Comparison of ENCODE assay signal across 8 mouse cellular contexts in the genomic region with DNA sequence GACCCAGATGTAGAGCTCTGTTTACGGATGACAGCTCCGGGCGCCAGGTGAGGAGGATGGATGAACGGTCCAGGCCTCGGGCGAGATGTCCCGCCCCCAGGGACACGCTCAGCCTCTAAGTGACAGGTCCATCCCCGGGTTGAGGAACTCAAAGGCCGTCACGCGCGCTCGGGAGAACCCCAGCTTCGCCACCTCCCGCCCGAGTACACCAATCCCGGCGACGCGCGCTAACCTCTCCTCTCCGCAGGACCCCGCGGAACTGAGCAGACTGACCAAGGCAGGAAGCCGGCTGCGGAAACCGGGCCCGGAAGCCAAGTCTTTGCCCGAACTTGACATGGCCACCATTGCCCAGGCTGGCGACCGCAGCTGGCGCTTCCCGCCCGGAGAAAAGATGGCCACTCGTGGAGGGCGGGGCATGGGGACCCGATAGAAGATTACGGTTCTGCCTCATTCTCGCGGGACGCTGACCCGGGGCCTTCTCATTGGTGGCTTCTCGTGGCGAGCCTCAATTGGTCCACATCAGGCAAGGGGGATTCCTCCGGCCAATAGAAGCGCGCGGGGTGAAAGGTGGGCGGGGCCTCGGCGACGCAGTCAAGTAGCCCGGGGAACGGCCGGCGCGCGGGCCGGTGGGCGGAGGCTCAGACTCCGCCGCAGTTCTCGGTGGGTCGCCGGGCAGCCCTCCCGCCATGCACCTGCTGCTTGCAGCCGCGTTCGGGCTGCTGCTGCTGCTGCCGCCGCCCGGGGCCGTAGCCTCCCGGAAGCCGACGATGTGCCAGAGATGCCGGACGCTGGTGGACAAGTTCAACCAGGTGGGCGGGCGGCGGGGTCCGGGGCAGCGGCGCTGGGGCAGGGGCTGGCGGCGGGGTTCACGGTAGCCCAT. TPM values are rescaled to one million over a fixed set of nuclear protein-coding genes. Genes with fewer than 3 reads are reported as not detected.
DNase-seq lines count a peak whose midpoint lies in the region; ATAC-seq and TF ChIP-seq lines count a peak whose summit lies in the region.

Alg12 (minus strand) TSS at position 293 of the 880 bp plus-strand sequence.
Creld2 (plus strand) TSS at position 621 of the 880 bp plus-strand sequence.

- no peak for TF ChIP-seq CTCF in C2C12 (IDR thresholded peaks at IDR 0.05; ENCODE audit: control insufficient read depth, insufficient read depth, insufficient read length)
- TF ChIP-seq CTCF in brain, embryonic 14.5 days (IDR thresholded peaks at IDR 0.05; ENCODE audit: borderline replicate concordance, extremely low read depth, insufficient read depth, insufficient read length), result no peak
- no peak for TF ChIP-seq CTCF in liver, adult 2 months (IDR thresholded peaks at IDR 0.05; ENCODE audit: low read depth, low read length)

- H3K79me2 ChIP-seq in C2C12 (ENCODE audit: control insufficient read depth, insufficient read depth) (peaks cover 39% of the 10 kb centered on the region), myocyte (ENCODE audit: control insufficient read depth, insufficient read depth) (peaks cover 20% of the 10 kb centered on the region)
- peaks cover 10% of the 10 kb centered on the region for H3K79me2 ChIP-seq in liver, adult 2 months (ENCODE audit: control insufficient read depth, insufficient read depth, low read length)

- peak within 1 kb of the TSS; percentile 87 for H3K9ac ChIP-seq in heart, embryonic 11.5 days (ENCODE audit: low read depth, low read length)
- H3K9ac ChIP-seq in kidney, embryonic 16.5 days (replicated peaks; ENCODE audit: low read length), result peak within 1 kb of the TSS; percentile 85
- peak within 1 kb of the TSS; percentile 88 for H3K9ac ChIP-seq in liver, adult 2 months (ENCODE audit: low read depth, low read length)

- peak within 1 kb of the TSS; percentile 78 for H3K27ac ChIP-seq in heart, embryonic 11.5 days (ENCODE audit: low read depth, low read length)
- peak within 1 kb of the TSS; percentile 73 for H3K27ac ChIP-seq in kidney, embryonic 16.5 days (ENCODE audit: low read length)
- peak within 1 kb of the TSS; percentile 69; the same call in 1 of the 2 replicates for H3K27ac ChIP-seq in liver, adult 2 months (replicated peaks; ENCODE audit: insufficient read depth, low read depth, low read length)

- peak within 1 kb of the TSS; percentile 94 for H3K4me3 ChIP-seq in C2C12 (ENCODE audit: insufficient read depth, poor library complexity, severe bottlenecking)
- H3K4me3 ChIP-seq in erythroblast, embryonic 14.5 days (replicated peaks), result peak within 1 kb of the TSS; percentile 78
- H3K4me3 ChIP-seq in heart, embryonic 11.5 days (ENCODE audit: low read depth, low read length), result peak within 1 kb of the TSS; percentile 84
- H3K4me3 ChIP-seq in kidney, embryonic 16.5 days (ENCODE audit: low read length), result peak within 1 kb of the TSS; percentile 91
- peak within 1 kb of the TSS; percentile 87 for H3K4me3 ChIP-seq in liver, adult 2 months (ENCODE audit: insufficient read depth, low read depth, low read length)
- H3K4me3 ChIP-seq in myocyte, result peak within 1 kb of the TSS; percentile 61

- H3K27me3 ChIP-seq in C2C12 (ENCODE audit: control insufficient read depth, insufficient read depth, insufficient read length), result no peaks in the 10 kb centered on the region
- no peaks in the 10 kb centered on the region for H3K27me3 ChIP-seq in erythroblast, embryonic 14.5 days (ENCODE audit: control insufficient read depth)
- no peaks in the 10 kb centered on the region for H3K27me3 ChIP-seq in heart, embryonic 11.5 days (ENCODE audit: control insufficient read depth, insufficient read depth, low read length)
- no peaks in the 10 kb centered on the region for H3K27me3 ChIP-seq in kidney, embryonic 16.5 days (ENCODE audit: insufficient read depth, low read length)
- H3K27me3 ChIP-seq in liver, adult 2 months (ENCODE audit: control insufficient read depth, insufficient read depth, low read length), result no peaks in the 10 kb centered on the region
- H3K27me3 ChIP-seq in myocyte (ENCODE audit: control insufficient read depth, insufficient read depth, insufficient read length), result no peaks in the 10 kb centered on the region
- H3K27me3 ChIP-seq in splenic B cell, adult 2 months (ENCODE audit: control insufficient read depth, insufficient read depth, low read length, poor library complexity, severe bottlenecking), result no peaks in the 10 kb centered on the region

- H3K9me3 ChIP-seq in erythroblast, embryonic 14.5 days (ENCODE audit: control insufficient read depth, low read length), result no peaks in the 10 kb centered on the region
- no peaks in the 10 kb centered on the region for H3K9me3 ChIP-seq in heart, embryonic 11.5 days (replicated peaks; ENCODE audit: control insufficient read depth, low read length)
- no peaks in the 10 kb centered on the region for H3K9me3 ChIP-seq in kidney, embryonic 16.5 days (ENCODE audit: low read length)

- H3K4me1 ChIP-seq in erythroblast, embryonic 14.5 days (ENCODE audit: control insufficient read depth), result peaks cover 32% of the 10 kb centered on the region
- H3K4me1 ChIP-seq in heart, embryonic 11.5 days (ENCODE audit: control insufficient read depth, insufficient read depth, low read length), result peaks cover 10% of the 10 kb centered on the region
- H3K4me1 ChIP-seq in kidney, embryonic 16.5 days (ENCODE audit: insufficient read depth, low read length), result peaks cover 15% of the 10 kb centered on the region
- peaks cover 22% of the 10 kb centered on the region for H3K4me1 ChIP-seq in liver, adult 2 months (ENCODE audit: control insufficient read depth, insufficient read depth, low read length)

- peaks cover 7% of the 10 kb centered on the region for H3K79me3 ChIP-seq in C2C12 (ENCODE audit: low read depth)

- ATAC-seq in heart, embryonic 11.5 days (replicated peaks; ENCODE audit: insufficient number of reproducible peaks, low FRiP score, low TSS enrichment), result peak; percentile 97
- ATAC-seq in kidney, embryonic 16.5 days (ENCODE audit: low FRiP score, low TSS enrichment), result peak; percentile 99

- WGBS in heart, embryonic 11.5 days (ENCODE audit: insufficient replicate concordance), result under 1% methylated on average over 88 of the region's 88 CpGs
- under 1% methylated on average over 85 of the region's 88 CpGs for WGBS in kidney, embryonic 16.5 days
- WGBS in liver, adult 2 months, result under 1% methylated on average over 88 of the region's 88 CpGs

- H3K4me2 ChIP-seq in heart, embryonic 11.5 days, result peak within 1 kb of the TSS; percentile 95
- peak within 1 kb of the TSS; percentile 93 for H3K4me2 ChIP-seq in kidney, embryonic 16.5 days (replicated peaks; ENCODE audit: low read depth, low read length)
- peak within 1 kb of the TSS; percentile 96 for H3K4me2 ChIP-seq in myocyte (ENCODE audit: low read depth)

- peak within 1 kb of the TSS; percentile 95 for H3ac ChIP-seq in C2C12 (ENCODE audit: control insufficient read depth, insufficient read length, low read depth)
- peak within 1 kb of the TSS; percentile 59 for H3ac ChIP-seq in myocyte (ENCODE audit: control insufficient read depth, insufficient read length)

- peaks cover 50% of the 10 kb centered on the region for H3K36me3 ChIP-seq in C2C12 (ENCODE audit: control insufficient read depth, insufficient read depth)
- peaks cover 59% of the 10 kb centered on the region for H3K36me3 ChIP-seq in erythroblast, embryonic 14.5 days (ENCODE audit: control insufficient read depth)
- peaks cover 14% of the 10 kb centered on the region for H3K36me3 ChIP-seq in heart, embryonic 11.5 days (ENCODE audit: control insufficient read depth, insufficient read depth, low read length)
- peaks cover 36% of the 10 kb centered on the region for H3K36me3 ChIP-seq in kidney, embryonic 16.5 days (ENCODE audit: insufficient read depth, low read length)
- H3K36me3 ChIP-seq in liver, adult 2 months (ENCODE audit: control insufficient read depth, insufficient read depth, low read length), result peaks cover 16% of the 10 kb centered on the region; the same call in 1 of the 2 replicates
- peaks cover 20% of the 10 kb centered on the region for H3K36me3 ChIP-seq in myocyte (ENCODE audit: control insufficient read depth, insufficient read depth)
- no peaks in the 10 kb centered on the region for H3K36me3 ChIP-seq in splenic B cell, adult 2 months (ENCODE audit: control insufficient read depth, insufficient read depth, low read length, poor library complexity, severe bottlenecking)

- TF ChIP-seq POLR2A in brain, embryonic 14.5 days (IDR thresholded peaks at IDR 0.05; ENCODE audit: borderline replicate concordance, extremely low read depth, insufficient read depth, insufficient read length, poor library complexity, severe bottlenecking), result peak; percentile 98
- TF ChIP-seq POLR2A in liver, adult 2 months (IDR thresholded peaks at IDR 0.05; ENCODE audit: extremely low read depth, insufficient read depth, low read length), result peak; percentile 68
- TF ChIP-seq POLR2A in myocyte (IDR thresholded peaks at IDR 0.05; ENCODE audit: insufficient read length, low read depth), result peak; percentile 90

- peak; percentile 100 for DNase-seq in brain, embryonic 14.5 days (ENCODE audit: low read depth)
- peak; percentile 94 for DNase-seq in liver, adult 2 months (ENCODE audit: extremely low read depth, low read depth, low spot score)
- peak; percentile 99 for DNase-seq in splenic B cell, adult 2 months (ENCODE audit: low read depth, low spot score)

TF ChIP-seq in C2C12, 6 proteins besides CTCF, POLR2A, EP300 and RAD21:
- TF ChIP-seq MAX (IDR thresholded peaks at IDR 0.05) (peak; percentile 84), MYOD1 (IDR thresholded peaks at IDR 0.05; ENCODE audit: control insufficient read depth, insufficient read length, low read depth) (no peak)

TF ChIP-seq in myocyte, 11 proteins besides CTCF, POLR2A, EP300 and RAD21 (continues in another document):
- no peak for TF ChIP-seq CEBPB (IDR thresholded peaks at IDR 0.05; ENCODE audit: insufficient read depth, poor library complexity, severe bottlenecking)

RNA-seq across cellular contexts. Expression of gene Alg12, which starts in this region (rescaled TPM):
- polyA plus RNA-seq in C2C12 (2012; fragmentation: generic; extraction: Trizol) (14.2 TPM), myocyte (2012; fragmentation: generic; extraction: Trizol) (15.0 TPM)
- polyA plus RNA-seq in brain, embryonic 14.5 days (2012; rRNA removed), result 14.2 and 15.4 TPM in 2 replicates
- polyA plus RNA-seq in erythroblast, embryonic 14.5 days (2012), result 0.16 and 0.28 TPM in 2 replicates
- 11.6 and 12.5 TPM in 2 replicates for polyA plus RNA-seq in heart, embryonic 11.5 days (2014; fragmentation: Nextera tagmentation; extraction: Ambion mirVana)
- polyA plus RNA-seq in kidney, embryonic 16.5 days (2015; fragmentation: Nextera tagmentation; extraction: Ambion mirVana), result 15.7 and 16.9 TPM in 2 replicates
- total RNA-seq in liver, adult 2 months (2014; rRNA removed), result 4.9 and 5.8 TPM in 2 replicates
- polyA plus RNA-seq in liver, adult 2 months (2012; rRNA removed), result 9.4 and 14.4 TPM in 2 replicates

RNA-seq across cellular contexts. Expression of gene Creld2, which starts in this region (rescaled TPM):
- polyA plus RNA-seq in C2C12 (2012; fragmentation: generic; extraction: Trizol) (107 TPM), myocyte (2012; fragmentation: generic; extraction: Trizol) (49.3 TPM)
- polyA plus RNA-seq in brain, embryonic 14.5 days (2012; rRNA removed), result 41.8 and 48.8 TPM in 2 replicates
- 1.5 and 1.7 TPM in 2 replicates for polyA plus RNA-seq in erythroblast, embryonic 14.5 days (2012)
- 71.7 and 83.6 TPM in 2 replicates for polyA plus RNA-seq in heart, embryonic 11.5 days (2014; fragmentation: Nextera tagmentation; extraction: Ambion mirVana)
- polyA plus RNA-seq in kidney, embryonic 16.5 days (2015; fragmentation: Nextera tagmentation; extraction: Ambion mirVana), result 118 and 133 TPM in 2 replicates
- 51.4 and 70.2 TPM in 2 replicates for total RNA-seq in liver, adult 2 months (2014; rRNA removed)
- polyA plus RNA-seq in liver, adult 2 months (2012; rRNA removed), result 32.6 and 32.9 TPM in 2 replicates

Comparison
In these comparisons a context has a peak if more than half of its experiments do, and no peak if none do; other contexts are left out.
1. Peak in every context shown above with its lines: DNase-seq, ATAC-seq, H3K4me3 ChIP-seq and H3K27ac ChIP-seq.
2. RNA of gene Creld2 (polyA plus RNA-seq): 118 to 133 TPM in kidney, embryonic 16.5 days, 107 TPM in C2C12 (single experiment), 71.7 to 83.6 TPM in heart, embryonic 11.5 days, 49.3 TPM in myocyte (single experiment), 41.8 to 48.8 TPM in brain, embryonic 14.5 days and 32.6 to 32.9 TPM in liver, adult 2 months; 1.5 to 1.7 TPM in erythroblast, embryonic 14.5 days; every median in the first group is over 10 times any median in the second.